In genomic region chr1:52578298-52579056, GRCm38 (mm10) we compare ENCODE assay signal across 7 mouse cellular contexts. TPM values are rescaled to one million over a fixed set of nuclear protein-coding genes. Genes with fewer than 3 reads are reported as not detected.
DNase-seq lines count a peak whose midpoint lies in the region; ATAC-seq lines count a peak whose summit lies in the region.

No protein-coding gene starts in this region.

- H3K27me3 ChIP-seq in intestine, embryonic 15.5 days (replicated peaks) = no peaks in the 10 kb centered on the region
- no peaks in the 10 kb centered on the region for H3K27me3 ChIP-seq in liver, embryonic 15.5 days

- H3K36me3 ChIP-seq in intestine, embryonic 15.5 days = no peaks in the 10 kb centered on the region
- no peaks in the 10 kb centered on the region for H3K36me3 ChIP-seq in liver, embryonic 15.5 days (replicated peaks)

- peak; percentile 74 for DNase-seq in NIH3T3 (ENCODE audit: low read depth)
- DNase-seq in frontal cortex, postnatal 10 days (ENCODE audit: low spot score in 2 of 2) = peak; percentile 25 to 41
- DNase-seq in neural tube, embryonic 10.5 days (ENCODE audit: extremely low spot score, low spot score) = peak; percentile 48
- peak; percentile 68 for DNase-seq in thymus, postnatal 4 days

- H3K9ac ChIP-seq in intestine, embryonic 15.5 days = no peak overlapping the region
- H3K9ac ChIP-seq in liver, embryonic 15.5 days = no peak overlapping the region

- peak; percentile 82 for ATAC-seq in CD4-positive, CD25-positive, alpha-beta regulatory T cell, adult 4 months
- peak; percentile 66 for ATAC-seq in intestine, embryonic 15.5 days
- ATAC-seq in liver, embryonic 15.5 days (ENCODE audit: insufficient read depth) = peak; percentile 63

- no peak overlapping the region for H3K27ac ChIP-seq in intestine, embryonic 15.5 days
- H3K27ac ChIP-seq in liver, embryonic 15.5 days (replicated peaks) = peak overlapping the region; percentile 19; the same call in 1 of the 2 replicates

- no peaks in the 10 kb centered on the region for H3K9me3 ChIP-seq in intestine, embryonic 15.5 days
- no peaks in the 10 kb centered on the region for H3K9me3 ChIP-seq in liver, embryonic 15.5 days (replicated peaks)

- H3K4me1 ChIP-seq in intestine, embryonic 15.5 days (replicated peaks) = peaks cover 6% of the 10 kb centered on the region
- H3K4me1 ChIP-seq in liver, embryonic 15.5 days (replicated peaks) = peaks cover 7% of the 10 kb centered on the region; the same call in 1 of the 2 replicates

- 29% methylated on average over 5 of the region's 5 CpGs for WGBS in intestine, embryonic 15.5 days
- WGBS in liver, embryonic 15.5 days (ENCODE audit: insufficient replicate concordance) = 12% methylated on average over 5 of the region's 5 CpGs

- H3K4me3 ChIP-seq in intestine, embryonic 15.5 days (replicated peaks) = no peak overlapping the region
- H3K4me3 ChIP-seq in liver, embryonic 15.5 days (replicated peaks) = no peak overlapping the region

- no peak overlapping the region for H3K4me2 ChIP-seq in intestine, embryonic 15.5 days (replicated peaks)
- H3K4me2 ChIP-seq in liver, embryonic 15.5 days = peak overlapping the region; percentile 30; the same call in 1 of the 2 replicates

RNA-seq across cellular contexts. Expression of gene Nemp2, which starts 52.0 kb away (rescaled TPM):
- 10 to 100 TPM; 28.7 to 37.3 TPM for polyA plus RNA-seq in CD4-positive, CD25-positive, alpha-beta regulatory T cell, adult 4 months (2017; shearing (Covaris generic))
- 6.2 and 6.8 TPM in 2 replicates for polyA plus RNA-seq in intestine, embryonic 15.5 days (2015; fragmentation: Nextera tagmentation; extraction: Ambion mirVana)
- 1.3 and 1.4 TPM in 2 replicates for polyA plus RNA-seq in liver, embryonic 15.5 days (2015; fragmentation: Nextera tagmentation; extraction: Ambion mirVana)
